Mouse (Mus musculus) CH12.LX (cell line): ENCODE measurements around the gene Rhbg.

Experiments used
- CHD1 ChIP-seq: IDR thresholded peaks from 2 replicates; pipeline ENCODE4 v1.6.1; 2012; ENCODE audit warnings: low read depth, low read length, improper control_type of control experiment, inconsistent platforms
- CHD2 ChIP-seq: IDR thresholded peaks from 2 replicates; pipeline ENCODE4 v1.6.1; 2011; ENCODE audit warnings: low read length, improper control_type of control experiment
- CTCF ChIP-seq, 2 experiments: IDR thresholded peaks in 1 of 2; conservative IDR thresholded peaks in 1 of 2; 2 replicates each; pipeline ENCODE4 v1.5.1; 2011 to 2012; ENCODE audit warnings: low read depth in 2 of 2, low read length in 2 of 2, improper control_type of control experiment in 1 of 2, inconsistent platforms in 1 of 2, mild to moderate bottlenecking in 1 of 2, moderate library complexity in 1 of 2
- EP300 ChIP-seq: IDR thresholded peaks from 2 replicates; pipeline ENCODE4 v1.6.1; 2011; ENCODE audit warnings: low read length, improper control_type of control experiment
- MAFK ChIP-seq: IDR thresholded peaks from 2 replicates; pipeline ENCODE4 v1.6.1; 2011; ENCODE audit warnings: low read length, improper control_type of control experiment; ENCODE audit not compliant: insufficient replicate concordance
- NELFE ChIP-seq: IDR thresholded peaks from 2 replicates; pipeline ENCODE4 v1.6.1; 2011; ENCODE audit warnings: low read depth, low read length, improper control_type of control experiment
- POLR2A ChIP-seq: IDR thresholded peaks from 2 replicates; pipeline ENCODE4 v1.6.1; 2011; ENCODE audit warnings: low read depth, mild to moderate bottlenecking, improper control_type of control experiment, low read length
- RAD21 ChIP-seq: IDR thresholded peaks from 2 replicates; pipeline ENCODE4 v1.6.1; 2011; ENCODE audit warnings: low read depth, mild to moderate bottlenecking, low read length, improper control_type of control experiment, moderate library complexity
- TBP ChIP-seq: conservative IDR thresholded peaks from 2 replicates; pipeline ENCODE4 v1.6.1; 2011; ENCODE audit warnings: low read depth, low read length, improper control_type of control experiment
- TCF12 ChIP-seq: IDR thresholded peaks from 2 replicates; pipeline ENCODE4 v1.6.1; 2014; ENCODE audit warnings: low read depth, mild to moderate bottlenecking, inconsistent platforms, low read length, improper control_type of control experiment
- UBTF ChIP-seq: IDR thresholded peaks from 2 replicates; pipeline ENCODE4 v1.6.1; 2012; ENCODE audit warnings: low read depth, mild to moderate bottlenecking, inconsistent platforms, low read length, improper control_type of control experiment, moderate library complexity
- USF1 ChIP-seq: IDR thresholded peaks from 2 replicates; pipeline ENCODE4 v1.6.1; 2014; ENCODE audit warnings: low read depth, mild to moderate bottlenecking, inconsistent platforms, low read length, improper control_type of control experiment
- ZNF384 ChIP-seq: IDR thresholded peaks from 2 replicates; pipeline ENCODE4 v1.6.1; 2012; ENCODE audit warnings: low read depth, low read length, improper control_type of control experiment, inconsistent platforms

GRCm38 (mm10) chr3:88248406-88248805 lies 6.1 kb downstream of the Rhbg start:
- TF ChIP-seq CTCF (conservative IDR thresholded peaks at IDR 0.05 in 1 of 2, IDR thresholded peaks at IDR 0.05 in 1 of 2; ENCODE audit: low read depth in 2 of 2, low read length in 2 of 2) (no peak), NELFE (no peak), ZNF384 (no peak), UBTF (no peak), EP300 (no peak), TCF12 (no peak), CHD1 (no peak), POLR2A (no peak), RAD21 (no peak), MAFK (no peak), TBP (no peak), USF1 (no peak), CHD2 (no peak)
